Mouse (Mus musculus) cerebellum, adult (tissue): Measurements from ENCODE around the gene Tbcel.
A peak's percentile ranks its signal among the peaks of the same experiment; 100 is the strongest.

Experiments used
- ATAC-seq: cut with Nextera tagmentation; 2 replicates; pipeline ENCODE4 v1.9.2; 2017; ENCODE audit warnings: mild to moderate bottlenecking, moderate library complexity, mixed read lengths; ENCODE audit not compliant: insufficient number of reproducible peaks, low FRiP score, low TSS enrichment

The Tbcel gene

GRCm38 (mm10) chr9:42507709-42508108, at the start of gene Tbcel:
Tbcel (minus strand) TSS chr9:42507809.
- ATAC-seq = no peak

- ATAC-seq = no peak
Measured at GRCm38 (mm10) chr9:42555186-42555585, 47.6 kb upstream of the Tbcel start.

- peak; percentile 72; the same call in 1 of the 2 replicates for ATAC-seq
Measured at GRCm38 (mm10) chr9:42550116-42550515, 42.5 kb upstream of the Tbcel start.

GRCm38 (mm10) chr9:42548981-42549380, 41.4 kb upstream of the Tbcel start:
- ATAC-seq = no peak

GRCm38 (mm10) chr9:42544521-42544920, 36.9 kb upstream of the Tbcel start:
- no peak for ATAC-seq

- no peak for ATAC-seq
Measured at GRCm38 (mm10) chr9:42533491-42533890, 25.9 kb upstream of the Tbcel start.

- ATAC-seq = no peak
Measured at GRCm38 (mm10) chr9:42533041-42533440, 25.4 kb upstream of the Tbcel start.

GRCm38 (mm10) chr9:42531951-42532350, 24.3 kb upstream of the Tbcel start:
- no peak for ATAC-seq

- peak; percentile 61 for ATAC-seq
Measured at GRCm38 (mm10) chr9:42530221-42531152, 22.9 kb upstream of the Tbcel start.

- peak; percentile 74 for ATAC-seq
Measured at GRCm38 (mm10) chr9:42520587-42521084, 13.0 kb upstream of the Tbcel start.

- ATAC-seq = no peak
Measured at GRCm38 (mm10) chr9:42518163-42518562, 10.6 kb upstream of the Tbcel start.

- ATAC-seq = no peak
Measured at GRCm38 (mm10) chr9:42513159-42513558, 5.5 kb upstream of the Tbcel start.

- no peak for ATAC-seq
Measured at GRCm38 (mm10) chr9:42512312-42512711, 4.7 kb upstream of the Tbcel start.

- no peak for ATAC-seq
Measured at GRCm38 (mm10) chr9:42508235-42508634, 626 bp upstream of the Tbcel start.

- no peak for ATAC-seq
Measured at GRCm38 (mm10) chr9:42507022-42507421, 587 bp downstream of the Tbcel start.

GRCm38 (mm10) chr9:42504971-42505510, 2.6 kb downstream of the Tbcel start:
- no peak for ATAC-seq

- ATAC-seq = no peak
Measured at GRCm38 (mm10) chr9:42504559-42504958, 3.0 kb downstream of the Tbcel start.

GRCm38 (mm10) chr9:42503709-42504108, 3.9 kb downstream of the Tbcel start:
- ATAC-seq = no peak

- ATAC-seq = no peak
Measured at GRCm38 (mm10) chr9:42496296-42496695, 11.3 kb downstream of the Tbcel start.

- no peak for ATAC-seq
Measured at GRCm38 (mm10) chr9:42491780-42492179, 15.8 kb downstream of the Tbcel start.

GRCm38 (mm10) chr9:42490589-42491382, 16.8 kb downstream of the Tbcel start:
- ATAC-seq = no peak
